Mouse (Mus musculus) intestine, embryonic 15.5 days (tissue): ENCODE measurements around the gene Adat3. TPM values are rescaled to one million over a fixed set of nuclear protein-coding genes. Genes with fewer than 3 reads are reported as not detected.
"Not testable (repeated sequence)": the region's sequence is repeated elsewhere in the genome, so short reads cannot be mapped to it uniquely, and the experiment has no call there.

Experiments used
- ATAC-seq: fragments of 200-750 bp; cut with Nextera tagmentation; 2 replicates; pipeline ENCODE4 v1.8.0; 2017; ENCODE audit warnings: moderate TSS enrichment, moderate library complexity
- H3K27ac ChIP-seq: fragments of 300-500 bp; sonication (generic); 2 replicates; pipeline ENCODE4 v1.5.1; 2015; ENCODE audit warnings: mild to moderate bottlenecking, inconsistent platforms
- H3K27me3 ChIP-seq: fragments of 300-500 bp; sonication (generic); replicated peaks from 2 replicates; pipeline ENCODE4 v1.6.1; 2015; ENCODE audit warnings: inconsistent platforms
- H3K36me3 ChIP-seq: fragments of 300-500 bp; sonication (generic); 2 replicates; pipeline ENCODE4 v1.6.1; 2015; ENCODE audit warnings: inconsistent platforms
- H3K4me1 ChIP-seq: fragments of 300-500 bp; sonication (generic); replicated peaks from 2 replicates; pipeline ENCODE4 v1.6.1; 2015; ENCODE audit warnings: inconsistent platforms
- H3K4me2 ChIP-seq: fragments of 300-500 bp; sonication (generic); replicated peaks from 2 replicates; pipeline ENCODE4 v1.6.1; 2015; ENCODE audit warnings: mild to moderate bottlenecking, inconsistent platforms
- H3K4me3 ChIP-seq: fragments of 300-500 bp; sonication (generic); replicated peaks from 2 replicates; pipeline ENCODE4 v1.5.1; 2015; ENCODE audit warnings: inconsistent platforms
- H3K9ac ChIP-seq: fragments of 300-500 bp; sonication (generic); 2 replicates; pipeline ENCODE4 v1.6.1; 2015; ENCODE audit warnings: inconsistent platforms
- H3K9me3 ChIP-seq: fragments of 300-500 bp; sonication (generic); 2 replicates; pipeline ENCODE4 v1.6.1; 2016; ENCODE audit warnings: inconsistent platforms
- WGBS: fragments of 180-500 bp; shearing (Covaris S2); methylation state at CpG from one replicate; pipeline ENCODE4 v1.1.7; 2015; 5-methylcytosine and 5-hydroxymethylcytosine counted together
- polyA plus RNA-seq: library from polyadenylated mRNA; unstranded; fragments of >200 nt; fragmentation: Nextera tagmentation; extraction: Ambion mirVana; gene quantifications from 2 replicates; pipeline ENCODE4 v1.2.1, GENCODE M21; 2015

The Adat3 gene
- polyA plus RNA-seq, 1 experiment from 2014 or later = 6.6 TPM

GRCm38 (mm10) chr10:80604988-80605387 lies 2.3 kb downstream of the Adat3 start:
- peaks cover 26% of the 10 kb centered on the region for H3K4me1 ChIP-seq
- no peak for ATAC-seq
- no peak overlapping the region for H3K4me3 ChIP-seq
- WGBS = 94% methylated on average over 2 of the region's 2 CpGs
- H3K36me3 ChIP-seq = peaks cover 40% of the 10 kb centered on the region
- H3K9ac ChIP-seq = no peak overlapping the region
- H3K4me2 ChIP-seq = no peak overlapping the region
- H3K27ac ChIP-seq = no peak overlapping the region
- no peaks in the 10 kb centered on the region for H3K27me3 ChIP-seq
- no peaks in the 10 kb centered on the region for H3K9me3 ChIP-seq

- H3K9ac ChIP-seq, H3K27ac ChIP-seq, H3K27me3 ChIP-seq, H3K9me3 ChIP-seq, H3K4me3 ChIP-seq, ATAC-seq, H3K4me2 ChIP-seq: not testable (repeated sequence)
- Histone ChIP-seq H3K4me1 (peaks cover 26% of the 10 kb centered on the region), H3K36me3 (peaks cover 42% of the 10 kb centered on the region)
- WGBS = 83% methylated on average over 4 of the region's 4 CpGs
Measured at GRCm38 (mm10) chr10:80605721-80606120, 3.0 kb downstream of the Adat3 start, which contains the start of gene Gm49322. Gm49322 (plus strand) TSS chr10:80606021.

- 76% methylated on average over 23 of the region's 23 CpGs for WGBS
Measured at GRCm38 (mm10) chr10:80606306-80606705, 3.6 kb downstream of the Adat3 start.

GRCm38 (mm10) chr10:80606737-80607350 lies 4.2 kb downstream of the Adat3 start:
- Histone ChIP-seq H3K36me3 (peaks cover 46% of the 10 kb centered on the region), H3K27ac (no peak overlapping the region), H3K9ac (no peak overlapping the region), H3K4me3 (no peak overlapping the region), H3K9me3 (no peaks in the 10 kb centered on the region), H3K4me1 (peaks cover 26% of the 10 kb centered on the region), H3K27me3 (no peaks in the 10 kb centered on the region), H3K4me2 (no peak overlapping the region)
- ATAC-seq = no peak
- 94% methylated on average over 34 of the region's 34 CpGs for WGBS

More at GRCm38 (mm10) chr10:80606306-80606705, 3.6 kb downstream of the Adat3 start:
- peak; percentile 13; the same call in 1 of the 2 replicates for ATAC-seq
- no peak overlapping the region for H3K4me3 ChIP-seq
- no peaks in the 10 kb centered on the region for H3K27me3 ChIP-seq
- no peak overlapping the region for H3K9ac ChIP-seq
- no peaks in the 10 kb centered on the region for H3K9me3 ChIP-seq
- peaks cover 26% of the 10 kb centered on the region for H3K4me1 ChIP-seq
- H3K4me2 ChIP-seq = no peak overlapping the region
- no peak overlapping the region for H3K27ac ChIP-seq
- peaks cover 45% of the 10 kb centered on the region for H3K36me3 ChIP-seq

GRCm38 (mm10) chr10:80608435-80608834 lies 5.8 kb downstream of the Adat3 start:
- 86% methylated on average over 3 of the region's 3 CpGs for WGBS
- H3K4me3 ChIP-seq = no peak overlapping the region
- no peak overlapping the region for H3K27ac ChIP-seq
- no peak overlapping the region for H3K4me2 ChIP-seq
- H3K27me3 ChIP-seq = no peaks in the 10 kb centered on the region
- no peak overlapping the region for H3K9ac ChIP-seq
- peaks cover 56% of the 10 kb centered on the region for H3K36me3 ChIP-seq
- no peak for ATAC-seq
- no peaks in the 10 kb centered on the region for H3K9me3 ChIP-seq
- peaks cover 21% of the 10 kb centered on the region for H3K4me1 ChIP-seq

- Histone ChIP-seq H3K27ac (no peak overlapping the region), H3K4me3 (no peak overlapping the region), H3K36me3 (peaks cover 64% of the 10 kb centered on the region), H3K9me3 (no peaks in the 10 kb centered on the region), H3K4me1 (peaks cover 11% of the 10 kb centered on the region), H3K4me2 (no peak overlapping the region), H3K9ac (no peak overlapping the region), H3K27me3 (no peaks in the 10 kb centered on the region)
- WGBS = 90% methylated on average over 10 of the region's 10 CpGs
- ATAC-seq = no peak
Measured at GRCm38 (mm10) chr10:80609269-80609924, 6.7 kb downstream of the Adat3 start.

- WGBS = 93% methylated on average over 9 of the region's 9 CpGs
- Histone ChIP-seq H3K4me1 (0 out of 2 replicates have a peak, but pooled peaks cover 8% of the 10 kb centered on the region), H3K4me2 (no peak overlapping the region)
Measured at GRCm38 (mm10) chr10:80610116-80610785, 7.6 kb downstream of the Adat3 start.

GRCm38 (mm10) chr10:80611024-80611423 lies 8.3 kb downstream of the Adat3 start:
- H3K4me1 ChIP-seq = 0 out of 2 replicates have a peak, but pooled peaks cover 6% of the 10 kb centered on the region
- H3K9ac ChIP-seq = no peak overlapping the region
- no peak overlapping the region for H3K4me2 ChIP-seq
- peaks cover 78% of the 10 kb centered on the region for H3K36me3 ChIP-seq
- H3K27ac ChIP-seq = no peak overlapping the region
- ATAC-seq = no peak
- WGBS = 77% methylated on average over 4 of the region's 4 CpGs
- no peaks in the 10 kb centered on the region for H3K27me3 ChIP-seq
- no peaks in the 10 kb centered on the region for H3K9me3 ChIP-seq
- H3K4me3 ChIP-seq = no peak overlapping the region

More at GRCm38 (mm10) chr10:80610116-80610785, 7.6 kb downstream of the Adat3 start:
- no peak overlapping the region for H3K9ac ChIP-seq
- ATAC-seq = no peak
- H3K4me3 ChIP-seq = no peak overlapping the region
- no peak overlapping the region for H3K27ac ChIP-seq
- no peaks in the 10 kb centered on the region for H3K27me3 ChIP-seq
- peaks cover 72% of the 10 kb centered on the region for H3K36me3 ChIP-seq
- no peaks in the 10 kb centered on the region for H3K9me3 ChIP-seq

- peaks cover 69% of the 10 kb centered on the region for H3K36me3 ChIP-seq
- WGBS = 96% methylated on average over 3 of the region's 3 CpGs
- H3K27me3 ChIP-seq = no peaks in the 10 kb centered on the region
- ATAC-seq = no peak
- H3K27ac ChIP-seq = no peak overlapping the region
- no peaks in the 10 kb centered on the region for H3K9me3 ChIP-seq
- H3K4me2 ChIP-seq = no peak overlapping the region
- H3K4me3 ChIP-seq = no peak overlapping the region
- 0 out of 2 replicates have a peak, but pooled peaks cover 3% of the 10 kb centered on the region for H3K4me1 ChIP-seq
- no peak overlapping the region for H3K9ac ChIP-seq
Measured at GRCm38 (mm10) chr10:80611905-80612304, 9.2 kb downstream of the Adat3 start.

GRCm38 (mm10) chr10:80613821-80614220 lies 11.1 kb downstream of the Adat3 start:
- peaks cover 52% of the 10 kb centered on the region for H3K36me3 ChIP-seq
- H3K9ac ChIP-seq = no peak overlapping the region
- H3K27me3 ChIP-seq = no peaks in the 10 kb centered on the region
- H3K4me2 ChIP-seq = no peak overlapping the region
- WGBS = 80% methylated on average over 3 of the region's 3 CpGs
- no peak for ATAC-seq
- H3K9me3 ChIP-seq = no peaks in the 10 kb centered on the region
- H3K4me1 ChIP-seq = no peaks in the 10 kb centered on the region
- H3K27ac ChIP-seq = no peak overlapping the region
- no peak overlapping the region for H3K4me3 ChIP-seq

- no peaks in the 10 kb centered on the region for H3K4me1 ChIP-seq
- no peaks in the 10 kb centered on the region for H3K9me3 ChIP-seq
- no peak overlapping the region for H3K4me3 ChIP-seq
- no peak overlapping the region for H3K9ac ChIP-seq
- ATAC-seq = no peak
- H3K36me3 ChIP-seq = peaks cover 46% of the 10 kb centered on the region
- H3K27ac ChIP-seq = no peak overlapping the region
- H3K27me3 ChIP-seq = no peaks in the 10 kb centered on the region
- no peak overlapping the region for H3K4me2 ChIP-seq
- WGBS = 89% methylated on average over 6 of the region's 6 CpGs
Measured at GRCm38 (mm10) chr10:80614351-80614750, 11.7 kb downstream of the Adat3 start.

GRCm38 (mm10) chr10:80618181-80618580 lies 15.5 kb downstream of the Adat3 start:
- Histone ChIP-seq H3K36me3 (peaks cover 26% of the 10 kb centered on the region), H3K9me3 (no peaks in the 10 kb centered on the region), H3K4me1 (peaks cover 5% of the 10 kb centered on the region; the same call in 1 of the 2 replicates), H3K4me2 (no peak overlapping the region), H3K27me3 (no peaks in the 10 kb centered on the region), H3K27ac (no peak overlapping the region), H3K4me3 (no peak overlapping the region), H3K9ac (no peak overlapping the region)
- no peak for ATAC-seq
- WGBS = 68% methylated on average over 9 of the region's 9 CpGs
